Mouse (Mus musculus): ENCODE measurements at regions not wholly inside any gene's neighbourhood (a gene's known extent, or its start where the extent isn't known, plus 50 kb on each side); places are given as distances from the start of the nearest gene placed in this dataset.

GRCm38 (mm10) chr13:31240546-31240945, 266.5 kb downstream of the Gm5447 start:
- no peak for DNase-seq (ENCODE audit: low read depth, low spot score)

DNA sequence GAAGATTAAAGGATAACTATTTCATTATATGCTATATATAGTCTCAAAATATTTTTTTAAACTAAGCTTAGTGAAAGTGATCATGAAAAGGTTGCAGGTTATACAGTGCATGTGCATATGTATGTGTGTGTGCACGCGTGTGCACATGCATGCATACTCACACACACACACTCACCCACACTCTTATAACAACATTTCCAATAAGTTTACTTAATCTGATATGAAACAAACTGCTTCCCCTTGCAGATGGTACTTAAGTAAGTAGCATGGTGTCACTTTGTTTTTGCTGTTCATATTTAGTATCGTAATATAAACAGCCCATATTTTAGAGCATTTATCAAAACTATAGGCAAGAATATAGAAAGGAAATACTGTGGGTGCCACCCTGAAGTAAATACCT, 275.0 kb downstream of the Gm5447 start:
- DNase-seq (ENCODE audit: low read depth, low spot score): no peak

DNA sequence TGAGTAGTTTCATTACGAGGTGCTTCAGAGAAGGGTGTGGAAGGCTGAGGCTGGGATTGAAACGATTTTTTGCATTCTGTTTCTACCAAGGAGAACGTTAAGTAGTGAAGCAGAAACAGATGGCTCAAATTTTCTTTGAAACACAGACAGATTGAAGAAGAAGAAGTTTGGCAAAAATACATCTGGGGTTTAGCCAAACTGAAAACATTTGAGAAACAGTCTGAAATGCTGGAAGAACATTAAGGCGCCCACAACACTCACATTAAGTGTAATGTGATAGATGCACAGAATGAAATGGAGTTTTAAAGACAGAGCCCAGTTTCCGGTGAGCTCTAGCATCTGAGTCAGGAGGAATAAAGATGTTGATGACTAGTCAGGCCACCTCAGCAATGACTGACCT, 275.5 kb downstream of the Gm5447 start:
- no peak for DNase-seq (ENCODE audit: low read depth, low spot score)

DNA sequence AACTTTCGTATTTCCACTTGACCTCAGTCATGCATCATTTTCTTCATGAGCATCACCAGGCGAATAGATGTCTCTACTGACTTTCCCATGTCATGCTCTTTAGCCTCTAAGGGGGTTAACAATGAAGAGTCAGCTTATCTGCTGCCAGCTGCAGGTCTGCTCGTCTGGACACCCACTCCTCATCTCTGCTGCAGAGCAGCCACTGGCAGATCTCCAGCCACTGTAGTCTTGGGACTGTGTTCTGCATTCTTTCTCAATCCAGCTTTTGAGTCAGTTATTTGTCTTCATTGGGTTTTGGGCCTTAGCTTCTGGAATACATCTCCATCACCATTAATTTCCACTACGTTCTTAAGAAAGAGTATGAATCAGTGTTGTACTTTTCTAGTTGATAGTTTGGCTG, 280.0 kb downstream of the Gm5447 start:
- no peak for DNase-seq (ENCODE audit: low read depth, low spot score)

DNA sequence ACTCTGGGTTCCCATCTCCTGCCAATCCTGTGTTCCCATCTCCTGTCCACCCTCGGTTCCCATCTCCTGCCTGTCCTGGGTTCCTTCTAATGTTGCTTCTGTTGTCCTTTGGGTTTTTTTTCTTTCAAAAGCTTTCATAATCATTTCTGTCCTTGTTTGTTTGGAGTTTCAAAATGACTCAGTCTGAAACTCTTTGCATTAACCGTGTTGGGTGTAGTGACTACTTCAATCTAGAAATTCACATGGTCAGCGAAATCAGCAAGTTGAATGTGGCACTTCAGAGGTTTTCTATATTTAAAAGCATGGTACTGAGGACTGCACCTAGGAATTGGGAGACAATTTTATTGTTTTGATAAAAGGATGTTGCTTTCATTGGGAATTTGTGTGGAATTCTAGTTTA, 280.7 kb downstream of the Gm5447 start:
- no peak for DNase-seq (ENCODE audit: low read depth, low spot score)

DNA sequence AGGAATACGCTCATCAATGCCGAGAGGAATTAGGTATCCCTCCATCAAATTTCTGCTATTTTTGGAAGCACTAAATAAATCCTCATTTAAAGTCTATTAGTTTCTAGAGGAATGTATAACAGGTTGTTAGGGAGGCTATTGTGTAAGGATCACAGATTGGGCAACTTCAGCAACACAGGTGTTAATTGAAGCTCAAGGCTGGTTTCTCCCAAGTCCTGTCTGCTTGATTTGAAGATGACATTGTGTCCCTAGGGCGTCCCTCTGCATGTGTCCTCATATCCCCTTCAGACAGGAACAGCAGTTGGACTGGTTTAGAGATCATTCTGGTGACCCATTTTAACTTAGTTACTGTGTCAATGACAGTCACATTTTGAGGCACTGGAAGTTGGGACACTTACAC, 281.5 kb downstream of the Gm5447 start:
- DNase-seq (ENCODE audit: low read depth, low spot score): no peak

GRCm38 (mm10) chr13:31267865-31268264, 288.1 kb upstream of the Foxq1 start:
- no peak for DNase-seq (ENCODE audit: low read depth, low spot score)

- no peak for DNase-seq (ENCODE audit: low read depth, low spot score)
Measured at GRCm38 (mm10) chr13:31276005-31276644, 279.8 kb upstream of the Foxq1 start.

- no peak for DNase-seq (ENCODE audit: low read depth, low spot score)
Measured at GRCm38 (mm10) chr13:31290630-31291029, 265.3 kb upstream of the Foxq1 start.

DNA sequence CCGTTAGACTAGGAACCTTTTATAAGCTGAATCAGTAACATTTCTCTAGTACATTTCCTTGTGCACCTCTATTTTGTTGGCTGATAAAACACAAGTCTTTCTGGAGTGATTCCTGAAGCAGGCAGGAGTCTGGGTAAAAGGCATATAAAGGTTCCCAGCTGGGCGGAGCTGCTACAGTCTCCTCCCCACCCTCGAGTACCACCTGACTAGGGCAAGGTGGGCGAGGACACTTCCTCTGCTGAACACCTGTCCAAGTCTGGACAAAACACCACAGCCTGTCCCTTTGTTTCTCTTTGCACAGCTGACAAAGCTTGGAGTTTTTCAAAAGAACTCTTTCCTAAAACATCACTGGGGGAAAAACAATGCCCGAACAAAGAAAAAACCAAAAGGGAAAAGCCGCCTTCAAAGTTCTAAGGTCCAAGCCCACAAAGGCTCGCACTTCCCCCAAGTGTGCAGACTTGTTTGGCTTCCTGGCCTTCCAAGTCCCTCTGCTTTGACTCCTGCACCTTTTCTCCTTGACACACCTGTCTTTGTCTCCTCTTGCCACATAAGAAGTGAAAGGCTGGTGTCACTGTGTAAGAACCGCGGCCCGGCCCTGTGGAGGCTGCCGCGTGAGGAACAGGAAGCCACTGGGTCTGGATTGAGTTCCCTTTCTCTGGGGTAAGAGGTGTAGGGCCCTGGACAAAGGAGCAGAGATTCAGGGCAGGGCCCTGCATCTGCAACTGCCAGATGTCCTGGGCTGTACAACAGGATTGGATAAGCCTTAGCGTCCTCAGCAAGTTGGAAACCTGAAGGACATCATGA, 263.1 kb upstream of the Foxq1 start:
- no peak for DNase-seq (ENCODE audit: low read depth, low spot score)

- DNase-seq (ENCODE audit: low read depth, low spot score): no peak
Measured at GRCm38 (mm10) chr13:31294011-31294410, 261.9 kb upstream of the Foxq1 start.

DNA sequence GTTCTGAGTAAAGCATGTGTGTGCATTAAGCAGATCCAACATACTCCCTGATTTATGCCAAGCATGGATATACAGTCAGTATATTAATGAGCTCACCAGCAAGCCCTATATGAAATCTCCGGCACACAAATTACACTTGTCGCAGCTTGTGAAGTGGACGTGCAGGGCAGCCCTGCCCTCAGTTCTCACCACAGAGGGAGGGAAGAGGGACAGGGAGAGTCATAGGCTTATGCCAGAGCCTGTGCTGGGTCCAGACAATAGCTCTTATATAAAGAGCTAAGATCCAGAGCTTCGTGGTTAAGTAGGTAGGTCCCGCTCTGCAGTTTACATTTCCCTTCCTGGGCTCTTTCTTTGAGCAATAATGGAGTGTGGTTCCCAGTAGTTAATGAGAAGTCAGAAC, 252.7 kb upstream of the Foxq1 start:
- DNase-seq (ENCODE audit: low read depth, low spot score): no peak

DNA sequence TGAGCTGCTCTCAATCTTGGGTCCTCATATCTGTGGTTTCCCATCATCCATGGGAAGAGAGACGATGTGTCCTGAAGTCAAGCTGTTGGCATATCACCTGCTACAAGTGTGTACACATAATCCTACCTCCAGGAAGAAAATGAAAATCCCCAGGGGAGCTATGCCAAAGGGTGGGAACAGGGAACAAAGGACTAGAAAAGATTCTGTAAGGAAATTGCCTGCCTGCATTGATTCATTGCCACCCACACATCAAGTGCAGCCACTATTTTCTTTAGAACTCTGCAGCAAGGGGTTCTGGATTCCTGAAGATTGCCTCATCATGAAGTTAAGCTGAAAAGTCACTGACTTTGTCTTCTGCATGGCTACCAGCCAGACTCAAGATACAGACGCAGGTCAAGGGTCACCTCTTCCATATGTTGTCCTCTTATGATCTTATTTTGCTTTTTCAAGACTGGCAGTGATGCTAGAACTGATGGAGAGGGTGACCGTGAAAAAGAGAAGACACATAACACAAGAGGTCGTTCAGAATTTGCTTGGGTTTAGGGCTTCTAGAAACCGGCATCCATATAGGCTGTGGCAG, 251.6 kb upstream of the Foxq1 start:
- no peak for DNase-seq (ENCODE audit: low read depth, low spot score)

- DNase-seq (ENCODE audit: low read depth, low spot score): no peak
Measured at GRCm38 (mm10) chr13:31309083-31309621, 246.8 kb upstream of the Foxq1 start.

DNA sequence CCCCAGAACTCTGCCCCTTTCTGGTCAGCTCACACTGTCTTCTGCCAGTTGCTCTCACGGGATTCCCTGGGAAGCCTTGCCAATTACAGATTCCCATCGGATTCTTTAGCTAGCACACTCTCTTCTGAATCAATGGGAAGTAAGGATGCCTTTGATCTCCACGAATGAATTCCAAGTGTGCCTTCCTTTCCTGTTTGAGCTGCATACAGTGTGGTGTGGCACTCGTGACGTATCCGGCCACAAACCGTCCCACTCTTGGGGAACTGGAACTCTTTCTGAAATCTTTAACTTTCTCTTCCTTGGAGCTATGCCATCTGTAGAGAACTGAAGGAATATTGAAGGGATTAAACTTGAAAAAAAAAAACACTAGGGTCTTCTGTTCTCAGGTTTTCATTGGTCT, 243.2 kb upstream of the Foxq1 start:
- DNase-seq (ENCODE audit: low read depth, low spot score): no peak

- no peak for DNase-seq (ENCODE audit: low read depth, low spot score)
Measured at GRCm38 (mm10) chr13:31313821-31314220, 242.1 kb upstream of the Foxq1 start.

DNA sequence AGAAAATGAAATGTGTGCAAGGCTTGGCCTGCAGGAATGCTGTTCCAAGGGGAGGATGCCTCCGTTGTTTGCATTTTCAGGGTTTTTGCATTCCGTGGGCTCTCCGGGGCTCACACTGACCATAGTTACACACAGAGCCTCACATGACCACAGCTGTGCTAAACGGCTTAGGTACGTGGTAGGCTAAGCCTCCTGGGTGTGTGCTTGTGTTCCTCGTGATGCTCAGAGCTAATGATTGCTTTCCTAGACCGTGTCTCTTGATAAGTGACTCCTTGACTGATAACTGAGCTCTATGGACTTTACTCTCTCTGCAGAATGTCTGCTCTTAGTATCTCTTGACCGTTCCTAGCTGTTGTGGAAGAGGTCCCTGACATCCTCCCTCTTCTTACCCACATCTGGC, 238.9 kb upstream of the Foxq1 start:
- no peak for DNase-seq (ENCODE audit: low read depth, low spot score)

DNA sequence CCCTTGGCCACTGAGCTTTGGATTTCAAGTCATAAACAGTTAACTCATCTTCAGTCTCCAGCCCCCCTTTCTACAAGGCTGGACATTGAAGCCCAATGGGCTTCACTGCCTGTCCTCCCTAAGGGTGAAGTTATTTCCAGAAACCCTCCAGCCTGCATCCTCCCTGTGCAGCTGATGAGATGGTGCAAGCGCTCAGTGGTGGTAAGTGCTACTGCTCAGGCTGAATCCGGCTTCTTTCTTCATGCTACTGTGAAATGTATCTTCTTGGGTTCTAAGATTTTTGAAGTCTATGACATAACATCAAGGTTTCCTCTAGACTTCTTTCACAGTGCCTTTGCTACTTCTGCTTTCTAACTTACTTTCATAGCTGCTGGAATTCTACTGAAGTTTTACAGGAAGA, 237.9 kb upstream of the Foxq1 start:
- DNase-seq (ENCODE audit: low read depth, low spot score): no peak

GRCm38 (mm10) chr13:31321411-31321810, 234.5 kb upstream of the Foxq1 start:
- no peak for DNase-seq (ENCODE audit: low read depth, low spot score)

DNA sequence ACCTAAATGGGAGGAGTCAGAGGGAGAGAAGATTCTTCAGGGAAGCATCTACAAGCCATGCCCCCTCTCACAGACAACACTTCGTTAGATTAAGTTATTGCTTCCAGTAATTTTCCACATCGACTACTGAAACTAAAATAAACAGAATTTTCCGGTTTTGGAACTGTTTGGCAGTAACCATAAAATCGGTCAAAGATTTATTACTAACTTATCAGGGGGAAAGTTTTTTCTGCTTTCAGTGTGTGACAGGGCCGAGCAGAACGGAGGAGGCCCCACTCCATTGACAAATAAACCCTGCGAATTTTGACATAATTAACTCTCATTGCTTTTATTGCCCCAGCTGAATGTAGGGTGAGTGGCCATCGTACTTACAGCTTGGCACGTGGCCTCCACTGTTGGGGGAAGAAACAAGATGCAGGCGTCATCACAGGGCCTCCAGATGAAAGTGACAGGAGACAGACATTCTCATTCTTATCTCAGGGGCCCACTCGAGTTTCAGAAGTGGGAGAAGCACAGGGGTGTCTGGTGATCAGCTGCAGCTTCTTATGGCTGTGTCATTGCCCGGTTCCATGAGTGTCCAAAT, 229.6 kb upstream of the Foxq1 start:
- DNase-seq (ENCODE audit: low read depth, low spot score): no peak

DNA sequence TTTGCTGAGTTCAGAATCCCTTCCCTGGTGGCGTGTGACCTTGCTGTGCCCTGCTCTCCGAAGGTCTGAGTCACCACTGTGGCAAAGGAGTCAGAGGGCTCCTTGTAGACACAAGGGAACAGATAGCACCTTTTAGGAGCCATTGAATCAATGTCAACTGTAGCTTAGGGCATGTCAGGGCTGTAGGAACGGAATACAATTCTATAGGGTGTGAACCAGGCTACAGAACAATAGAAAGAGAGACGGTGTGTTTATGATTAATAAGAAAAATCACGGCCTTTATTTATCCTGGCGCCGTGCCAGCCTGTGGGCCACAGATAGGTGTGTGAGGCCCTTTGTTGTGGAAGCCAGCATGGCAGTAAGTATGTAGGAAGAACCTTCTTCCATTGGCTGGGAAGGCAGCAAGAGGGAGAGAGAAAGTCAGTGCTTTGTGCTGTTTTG, 228.4 kb upstream of the Foxq1 start:
- no peak for DNase-seq (ENCODE audit: low read depth, low spot score)

DNA sequence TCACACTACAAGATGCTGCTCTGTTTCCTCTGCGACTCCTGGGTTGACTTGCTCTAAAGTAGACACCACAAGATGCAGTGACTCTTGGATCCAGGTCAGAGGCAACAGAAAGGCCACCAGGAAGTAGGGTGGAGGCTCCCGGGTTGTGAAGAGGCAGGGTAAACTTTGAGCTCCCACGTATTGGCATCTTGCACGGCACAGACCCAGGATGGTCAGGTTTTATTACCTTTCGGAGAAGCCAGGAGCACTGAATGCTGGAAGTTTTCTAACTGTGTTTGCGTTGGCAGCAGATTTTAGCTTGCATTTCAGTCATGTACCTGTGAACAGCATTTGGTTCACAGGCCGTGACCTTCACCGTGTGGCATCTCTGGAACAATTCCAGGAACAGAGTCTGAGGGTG, 227.2 kb upstream of the Foxq1 start:
- no peak for DNase-seq (ENCODE audit: low read depth, low spot score)

Data from forelimb bud, embryonic 11.5 days (tissue).